Mouse (Mus musculus): ENCODE results near the gene St3gal4. TPM values are rescaled to one million over a fixed set of nuclear protein-coding genes. Genes with fewer than 3 reads are reported as not detected.

St3gal4 gene
- total RNA-seq, 2 experiments from 2014 or later: 25.0 to 25.7 TPM

DNA sequence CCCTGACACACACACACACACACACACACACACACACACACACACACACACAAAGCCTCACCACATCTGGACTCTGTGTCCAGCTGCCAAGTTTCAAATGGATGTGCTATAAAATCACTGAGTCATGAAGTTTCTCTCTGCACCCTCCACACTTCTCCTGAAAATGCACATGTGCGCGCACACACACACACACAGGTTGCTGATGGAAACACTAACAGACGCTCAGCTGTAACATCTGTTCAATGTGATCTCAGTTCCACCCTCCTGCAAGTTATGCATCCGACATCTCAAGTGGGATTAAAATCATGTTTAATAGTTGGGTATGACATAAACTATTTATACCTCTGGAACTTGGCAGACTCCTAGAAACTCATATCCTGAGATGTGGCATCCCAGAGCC is 115.0 kb downstream of the St3gal4 start:
- DNase-seq: no peak

- no peak for DNase-seq
Measured at GRCm38 (mm10) chr9:34997880-34998865, 120.9 kb downstream of the St3gal4 start.

Other genes with a start within 250 kb of the St3gal4 start
- gene Dcps, start 56.8 kb upstream of the St3gal4 start, total RNA-seq (2021): 10 to 100 TPM; 21.1 to 21.4 TPM
- 10 to 100 TPM; 62.7 to 68.3 TPM for gene Srpr, start 80.9 kb upstream of the St3gal4 start, total RNA-seq (2021)
- gene Tirap, start 81.0 kb upstream of the St3gal4 start, total RNA-seq (2021): 1 to 10 TPM; 1.5 to 2.4 TPM
- gene Foxred1, start 91.8 kb upstream of the St3gal4 start, total RNA-seq (2021): 10 to 100 TPM; 35.6 to 39.1 TPM
- gene Fam118b, start 148.5 kb upstream of the St3gal4 start, total RNA-seq (2021): 10 to 100 TPM; 28.7 to 33.9 TPM
- gene Rpusd4, start 148.6 kb upstream of the St3gal4 start, total RNA-seq (2021): 10 to 100 TPM; 11.8 to 12.0 TPM